Mouse (Mus musculus): ENCODE measurements around the gene Ncstn. TPM values are rescaled to one million over a fixed set of nuclear protein-coding genes. Genes with fewer than 3 reads are reported as not detected.

Gene Ncstn
- polyA plus RNA-seq (2016; fragmentation: Nextera tagmentation; extraction: Ambion mirVana) = 83.4 and 95.9 TPM in 2 replicates

DNA sequence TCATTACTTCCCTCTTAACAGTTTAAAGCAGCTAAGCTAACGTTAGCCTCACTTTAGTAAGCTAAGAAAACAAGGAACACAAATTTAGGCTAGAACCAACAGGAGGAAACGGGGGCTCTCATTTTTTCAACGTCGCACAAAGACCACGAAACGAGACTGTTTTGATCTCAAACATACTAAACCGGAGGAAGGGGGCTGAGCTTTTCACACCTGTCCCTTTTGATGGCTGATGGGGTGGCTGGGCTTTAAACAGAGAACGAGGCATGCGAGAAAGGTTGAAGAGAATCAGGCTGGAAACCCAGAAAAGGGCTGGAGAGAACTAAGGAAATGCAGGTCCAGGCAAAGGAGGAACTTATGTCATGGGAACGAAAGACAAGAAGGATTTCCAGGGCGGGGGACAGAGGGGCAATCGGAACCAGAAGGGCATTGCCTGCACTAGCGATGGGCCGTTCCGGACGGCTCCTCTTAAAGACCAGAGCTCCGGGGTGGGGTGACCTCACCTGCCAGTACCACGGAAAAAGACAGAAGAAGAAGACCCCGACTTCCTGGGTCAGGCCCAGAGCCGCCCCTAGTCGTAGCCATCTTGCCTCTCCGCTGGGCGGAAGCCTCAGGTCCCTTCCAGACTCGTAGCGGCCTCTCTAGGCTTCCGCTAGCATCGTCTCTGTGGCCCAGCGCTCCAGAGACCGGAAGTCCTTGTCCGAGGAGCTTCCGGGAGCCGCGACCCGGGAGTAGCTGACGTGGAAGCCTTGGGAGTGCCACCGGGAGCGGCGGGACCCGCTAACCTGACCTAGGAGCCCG, at the start of gene Ncstn, which contains the start of gene Copa:
Gene Ncstn (minus strand): TSS at position 695 of the 798 bp plus-strand sequence.
Gene Copa (plus strand): TSS at position 429 of the 798 bp plus-strand sequence.
- under 1% methylated on average over 40 of the region's 40 CpGs for WGBS

DNA sequence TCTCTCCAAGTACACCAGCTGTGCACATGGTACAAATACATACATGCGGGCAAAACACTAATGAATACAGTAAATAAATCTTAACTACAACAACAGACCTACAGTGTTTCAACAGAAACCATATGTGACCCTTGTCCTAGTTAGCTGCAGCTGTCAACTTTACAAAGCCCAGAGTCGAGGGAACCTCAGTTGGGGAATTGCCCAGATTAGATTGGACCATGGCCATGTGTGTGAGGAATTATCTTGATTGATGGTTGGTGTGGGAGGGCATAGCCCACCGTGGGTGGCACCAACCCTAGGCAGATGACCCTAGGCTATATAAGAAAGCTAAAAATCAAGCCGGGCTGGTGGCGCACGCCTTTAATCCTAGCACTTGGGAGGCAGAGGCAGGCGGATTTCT, 49.7 kb upstream of the Ncstn start:
- no peak for DNase-seq (ENCODE audit: low spot score)
- H3K27ac ChIP-seq = no peak overlapping the region
- no peaks in the 10 kb centered on the region for H3K9me3 ChIP-seq (replicated peaks)
- H3K36me3 ChIP-seq = peaks cover 86% of the 10 kb centered on the region
- WGBS = 77% methylated on average over 7 of the region's 7 CpGs
- H3K27me3 ChIP-seq (ENCODE audit: low read depth, poor library complexity, severe bottlenecking) = no peaks in the 10 kb centered on the region
- H3K4me3 ChIP-seq = no peak overlapping the region
- H3K4me1 ChIP-seq = peaks cover 11% of the 10 kb centered on the region

More for the DNA sequence above, at the start of gene Ncstn, which contains the start of gene Copa:
- H3K36me3 ChIP-seq = peaks cover 36% of the 10 kb centered on the region
- peak within 1 kb of the TSS; percentile 89 for H3K27ac ChIP-seq
- no peaks in the 10 kb centered on the region for H3K9me3 ChIP-seq (replicated peaks)
- DNase-seq (ENCODE audit: low spot score) = peak; percentile 95
- H3K27me3 ChIP-seq (ENCODE audit: low read depth, poor library complexity, severe bottlenecking) = no peaks in the 10 kb centered on the region
- peak within 1 kb of the TSS; percentile 88 for H3K4me3 ChIP-seq
- H3K4me1 ChIP-seq = peaks cover 16% of the 10 kb centered on the region

DNA sequence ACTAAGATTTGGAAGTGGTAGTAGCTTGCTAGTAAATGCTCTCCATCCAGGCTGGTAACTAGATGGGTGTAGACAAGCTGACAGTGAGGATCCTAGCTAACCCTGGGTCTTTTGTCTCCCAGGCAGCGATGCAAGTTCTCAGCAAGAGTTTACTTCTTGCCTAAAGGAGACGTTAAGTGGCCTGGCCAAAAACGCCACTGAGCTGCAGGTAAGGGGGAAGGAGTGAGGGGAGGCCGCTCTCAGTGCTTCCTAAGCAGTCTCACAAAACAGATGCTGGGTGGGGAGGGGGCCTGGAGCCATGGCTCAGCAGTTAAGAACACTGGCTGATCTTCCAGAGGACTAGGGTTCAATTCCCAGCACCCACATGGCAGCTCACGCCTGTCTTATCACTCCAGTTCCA, 47.2 kb upstream of the Ncstn start:
- no peak overlapping the region for H3K27ac ChIP-seq
- peaks cover 65% of the 10 kb centered on the region for H3K36me3 ChIP-seq
- H3K4me3 ChIP-seq = no peak overlapping the region
- no peak for DNase-seq (ENCODE audit: low spot score)
- H3K27me3 ChIP-seq (ENCODE audit: low read depth, poor library complexity, severe bottlenecking) = no peaks in the 10 kb centered on the region
- H3K9me3 ChIP-seq (replicated peaks) = no peaks in the 10 kb centered on the region
- H3K4me1 ChIP-seq = peaks cover 13% of the 10 kb centered on the region
- 93% methylated on average over 5 of the region's 5 CpGs for WGBS

DNA sequence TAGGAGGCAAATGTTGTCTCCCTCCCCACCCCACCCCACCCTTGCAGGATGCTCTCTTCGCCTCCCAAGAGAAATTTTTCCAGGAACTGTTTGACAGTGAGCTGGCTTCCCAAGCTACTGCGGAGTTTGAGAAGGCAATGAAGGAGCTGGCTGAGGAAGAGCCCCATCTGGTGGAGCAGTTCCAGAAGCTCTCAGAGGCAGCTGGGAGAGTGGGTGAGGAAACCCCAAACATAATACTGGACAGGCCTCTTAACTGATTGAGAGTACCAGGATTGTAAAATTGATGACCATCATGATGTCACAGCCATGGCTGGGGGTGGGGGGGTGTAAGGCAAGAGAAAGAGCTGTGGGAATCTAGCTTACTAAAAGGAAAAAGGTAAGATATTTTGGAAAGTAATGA, 46.5 kb upstream of the Ncstn start:
- Histone ChIP-seq H3K27ac (no peak overlapping the region), H3K4me1 (peaks cover 13% of the 10 kb centered on the region), H3K36me3 (peaks cover 58% of the 10 kb centered on the region), H3K27me3 (ENCODE audit: low read depth, poor library complexity, severe bottlenecking) (no peaks in the 10 kb centered on the region), H3K4me3 (no peak overlapping the region), H3K9me3 (replicated peaks) (no peaks in the 10 kb centered on the region)
- DNase-seq (ENCODE audit: low spot score) = no peak
- 84% methylated on average over 2 of the region's 2 CpGs for WGBS

DNA sequence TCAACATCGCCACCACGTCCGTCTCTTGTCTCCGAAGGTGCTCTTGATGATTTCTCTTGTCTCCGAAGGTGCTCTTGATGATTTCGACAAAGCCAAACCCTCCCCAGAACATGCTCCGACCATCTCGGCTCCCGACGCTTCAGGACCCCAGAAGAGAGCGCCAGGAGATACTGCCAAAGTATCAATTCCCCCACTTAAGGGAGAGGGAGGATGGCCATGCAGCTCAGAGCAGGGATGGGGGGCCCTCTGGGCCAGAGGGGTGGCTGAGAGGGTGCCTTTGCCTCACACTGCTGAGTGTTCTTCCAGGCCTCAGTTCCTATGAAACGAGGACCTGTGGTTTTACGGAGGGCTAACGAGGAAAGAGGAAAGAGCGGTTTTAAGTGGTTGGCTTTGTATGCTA, 46.0 kb upstream of the Ncstn start:
- Histone ChIP-seq H3K27me3 (ENCODE audit: low read depth, poor library complexity, severe bottlenecking) (no peaks in the 10 kb centered on the region), H3K36me3 (peaks cover 56% of the 10 kb centered on the region), H3K4me1 (peaks cover 13% of the 10 kb centered on the region), H3K4me3 (no peak overlapping the region), H3K9me3 (replicated peaks) (no peaks in the 10 kb centered on the region), H3K27ac (no peak overlapping the region)
- no peak for DNase-seq (ENCODE audit: low spot score)
- WGBS = 91% methylated on average over 15 of the region's 15 CpGs

DNA sequence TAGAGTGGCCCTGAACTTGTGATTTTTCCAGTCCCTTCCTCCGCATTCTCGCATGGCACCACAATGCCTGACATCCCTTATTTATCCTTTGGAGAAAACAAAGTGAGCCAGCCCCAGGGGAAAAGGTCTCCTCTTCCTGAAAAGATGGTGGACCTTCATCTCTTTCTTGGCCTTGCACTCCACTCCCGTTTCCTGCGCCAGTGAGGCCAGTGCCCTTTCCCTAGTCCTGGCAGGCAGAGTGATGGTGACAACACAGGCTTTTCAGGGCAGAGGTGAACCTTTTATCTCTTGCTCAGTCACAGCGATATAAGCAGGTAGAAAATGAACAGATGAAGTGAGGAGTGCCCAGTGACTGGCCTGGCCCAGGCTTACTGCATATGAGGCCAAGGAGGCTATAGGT, 44.9 kb upstream of the Ncstn start:
- H3K4me3 ChIP-seq = peak overlapping the region; percentile 86
- no peaks in the 10 kb centered on the region for H3K27me3 ChIP-seq (ENCODE audit: low read depth, poor library complexity, severe bottlenecking)
- peaks cover 56% of the 10 kb centered on the region for H3K36me3 ChIP-seq
- 48% methylated on average over 5 of the region's 5 CpGs for WGBS
- peak overlapping the region; percentile 91 for H3K27ac ChIP-seq
- peaks cover 13% of the 10 kb centered on the region for H3K4me1 ChIP-seq
- DNase-seq (ENCODE audit: low spot score) = no peak
- H3K9me3 ChIP-seq (replicated peaks) = no peaks in the 10 kb centered on the region

DNA sequence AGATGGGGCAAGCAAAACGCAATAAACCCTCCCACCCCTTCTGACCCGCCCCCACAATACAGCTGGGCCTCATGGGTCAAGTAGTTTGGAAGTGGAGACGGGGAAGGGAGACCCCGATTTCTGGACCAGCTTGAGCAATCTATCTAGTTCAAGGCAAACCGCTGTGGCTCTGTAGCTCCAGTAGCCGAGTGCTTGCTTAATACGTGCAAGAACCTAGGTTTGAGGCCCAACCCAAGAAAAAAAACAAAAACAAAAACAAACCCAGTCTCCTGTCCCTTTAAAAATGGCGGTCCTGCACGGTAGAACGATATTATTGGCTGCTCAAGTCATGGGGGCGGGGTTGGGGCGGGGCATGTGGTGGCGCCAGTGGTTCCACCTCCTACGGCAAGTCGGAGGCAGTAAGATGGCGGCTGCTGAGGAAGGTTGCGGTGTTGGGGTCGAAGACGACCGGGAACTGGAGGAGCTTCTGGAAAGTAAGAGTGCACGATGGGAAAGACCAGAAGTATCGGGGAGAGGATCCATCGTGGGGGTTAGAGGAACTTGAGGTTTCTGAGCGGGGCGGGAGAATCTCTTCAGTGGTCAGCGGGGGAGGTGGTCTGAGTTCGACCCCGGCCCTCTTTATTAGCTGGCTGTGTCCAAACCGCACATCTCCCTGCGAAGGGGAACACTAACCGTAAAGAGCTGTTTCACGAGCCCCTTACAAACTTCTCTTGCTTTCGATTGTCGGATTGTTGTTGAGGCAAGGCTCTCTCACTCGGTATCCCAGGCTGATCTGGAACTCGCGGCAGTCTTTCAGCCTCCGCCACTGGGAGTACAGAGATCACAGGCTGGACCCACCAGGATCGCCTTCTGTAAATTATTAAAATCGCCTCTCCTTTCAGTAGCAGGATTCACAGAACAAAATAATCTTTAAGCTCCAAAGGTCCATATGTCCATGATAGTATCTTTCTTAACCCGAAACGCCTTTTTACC, 44.1 kb upstream of the Ncstn start, which contains the start of gene Pex19:
Gene Pex19 (plus strand): TSS at position 380 of the 972 bp plus-strand sequence.
- Histone ChIP-seq H3K27ac (peak within 1 kb of the TSS; percentile 91), H3K4me3 (peak within 1 kb of the TSS; percentile 86), H3K4me1 (peaks cover 13% of the 10 kb centered on the region), H3K9me3 (replicated peaks) (no peaks in the 10 kb centered on the region), H3K27me3 (ENCODE audit: low read depth, poor library complexity, severe bottlenecking) (no peaks in the 10 kb centered on the region), H3K36me3 (peaks cover 56% of the 10 kb centered on the region)
- WGBS = under 1% methylated on average over 42 of the region's 42 CpGs
- DNase-seq (ENCODE audit: low spot score) = peak; percentile 96

DNA sequence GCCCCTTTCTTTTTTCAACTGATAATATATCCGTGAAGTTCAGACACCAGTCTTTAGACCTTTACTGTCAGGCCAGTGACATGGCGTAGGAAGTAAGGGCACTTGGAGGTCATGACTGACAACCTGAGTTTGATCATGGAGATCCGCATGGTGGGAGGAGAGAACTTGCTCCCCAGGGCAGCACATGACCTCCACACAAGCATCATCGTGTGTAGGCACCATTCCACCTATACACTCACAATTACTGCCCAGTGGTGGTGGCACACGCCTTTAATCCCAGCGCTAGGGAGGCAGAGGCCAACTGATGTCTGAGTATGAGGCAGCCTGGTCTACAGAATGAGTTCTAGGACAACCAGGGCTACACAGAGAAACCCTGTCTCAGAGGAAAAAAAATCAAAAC, 42.0 kb upstream of the Ncstn start:
- Histone ChIP-seq H3K36me3 (peaks cover 57% of the 10 kb centered on the region), H3K4me1 (peaks cover 13% of the 10 kb centered on the region), H3K9me3 (replicated peaks) (no peaks in the 10 kb centered on the region), H3K4me3 (no peak overlapping the region), H3K27ac (no peak overlapping the region), H3K27me3 (ENCODE audit: low read depth, poor library complexity, severe bottlenecking) (no peaks in the 10 kb centered on the region)
- DNase-seq (ENCODE audit: low spot score) = no peak
- WGBS = 82% methylated on average over 6 of the region's 6 CpGs

DNA sequence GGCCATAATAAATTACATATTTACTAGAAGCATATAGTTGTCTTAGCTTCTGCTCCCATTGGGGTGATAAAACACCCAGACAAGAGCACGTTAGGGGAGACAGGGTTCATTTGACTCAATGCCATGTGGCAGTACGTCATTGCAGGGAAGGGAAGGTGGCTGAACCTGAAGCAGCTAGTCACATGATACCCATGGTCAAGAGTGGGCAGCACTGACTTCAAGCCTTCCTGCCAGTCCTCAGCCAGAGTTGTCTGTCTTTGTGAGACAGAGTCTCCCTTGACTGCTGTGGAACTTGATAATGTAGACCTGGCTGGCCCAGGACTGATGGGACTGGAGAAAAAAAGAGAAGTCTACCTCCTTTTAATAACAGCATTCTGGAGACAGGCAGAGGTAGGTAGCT, 40.1 kb upstream of the Ncstn start:
- peaks cover 62% of the 10 kb centered on the region for H3K36me3 ChIP-seq
- H3K4me3 ChIP-seq = no peak overlapping the region
- no peaks in the 10 kb centered on the region for H3K9me3 ChIP-seq (replicated peaks)
- WGBS = 84% methylated on average over 2 of the region's 2 CpGs
- H3K27me3 ChIP-seq (ENCODE audit: low read depth, poor library complexity, severe bottlenecking) = no peaks in the 10 kb centered on the region
- H3K27ac ChIP-seq = no peak overlapping the region
- H3K4me1 ChIP-seq = peaks cover 5% of the 10 kb centered on the region
- DNase-seq (ENCODE audit: low spot score) = no peak

DNA sequence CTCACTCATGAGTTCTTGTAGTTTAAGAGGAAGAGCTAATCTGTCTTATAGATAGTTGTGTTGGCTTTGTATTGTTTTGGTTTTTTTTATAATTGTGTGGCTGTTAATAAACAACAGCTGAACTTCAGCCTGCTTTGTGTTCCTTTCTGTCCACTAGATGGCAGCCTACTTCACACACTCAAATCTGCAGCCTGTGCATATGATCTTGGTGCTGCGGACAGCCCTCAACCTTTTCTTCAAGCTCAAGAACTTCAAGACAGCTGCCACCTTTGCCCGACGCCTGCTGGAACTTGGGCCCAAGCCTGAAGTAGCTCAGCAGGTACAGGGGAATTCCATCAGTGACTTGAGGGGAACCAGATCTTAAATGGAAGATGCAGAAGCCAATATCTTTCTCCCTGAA, 37.1 kb upstream of the Ncstn start:
- H3K36me3 ChIP-seq = peaks cover 91% of the 10 kb centered on the region

DNA sequence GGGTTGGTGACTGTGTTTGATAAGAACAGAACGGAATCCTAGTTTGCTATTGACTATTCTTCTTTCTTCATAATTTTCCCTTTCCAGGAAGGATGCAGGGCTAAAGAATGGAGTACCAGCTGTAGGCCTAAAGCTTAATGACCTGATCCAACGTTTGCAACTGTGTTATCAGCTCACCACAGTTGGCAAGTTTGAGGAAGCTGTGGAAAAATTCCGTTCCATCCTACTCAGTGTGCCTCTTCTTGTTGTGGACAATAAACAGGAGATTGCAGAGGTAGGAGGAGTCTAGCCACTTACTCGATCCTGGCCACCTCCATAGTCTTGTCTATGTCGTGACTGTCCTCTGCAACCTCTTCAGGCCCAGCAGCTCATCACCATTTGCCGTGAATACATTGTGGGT, 36.5 kb upstream of the Ncstn start:
- Histone ChIP-seq H3K27ac (no peak overlapping the region), H3K36me3 (peaks cover 97% of the 10 kb centered on the region), H3K27me3 (ENCODE audit: low read depth, poor library complexity, severe bottlenecking) (no peaks in the 10 kb centered on the region), H3K9me3 (replicated peaks) (no peaks in the 10 kb centered on the region), H3K4me1 (no peaks in the 10 kb centered on the region), H3K4me3 (no peak overlapping the region)
- WGBS = 86% methylated on average over 6 of the region's 6 CpGs
- DNase-seq (ENCODE audit: low spot score) = no peak

More for the DNA sequence above, 37.1 kb upstream of the Ncstn start:
- Histone ChIP-seq H3K4me1 (no peaks in the 10 kb centered on the region), H3K27me3 (ENCODE audit: low read depth, poor library complexity, severe bottlenecking) (no peaks in the 10 kb centered on the region), H3K9me3 (replicated peaks) (no peaks in the 10 kb centered on the region), H3K27ac (no peak overlapping the region), H3K4me3 (no peak overlapping the region)
- 69% methylated on average over 3 of the region's 3 CpGs for WGBS
- DNase-seq (ENCODE audit: low spot score) = no peak

DNA sequence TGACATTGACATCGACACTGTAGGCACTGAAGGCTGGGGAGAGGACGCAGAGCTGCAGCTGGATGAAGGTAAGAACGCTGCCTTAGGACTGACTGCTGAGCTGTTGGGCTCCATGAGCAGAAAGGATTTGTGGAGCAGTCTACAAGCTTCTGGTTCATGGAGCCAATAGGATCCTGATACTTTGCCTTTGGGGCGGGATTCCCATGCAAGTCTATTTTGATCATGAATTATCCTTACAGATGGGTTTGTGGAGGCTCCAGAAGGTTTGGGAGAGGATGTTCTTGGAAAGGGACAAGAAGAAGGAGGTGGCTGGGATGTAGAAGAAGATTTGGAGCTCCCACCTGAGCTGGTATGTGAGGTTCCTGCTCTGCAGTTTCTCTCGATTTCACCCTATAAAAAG, 34.4 kb upstream of the Ncstn start:
- WGBS = 96% methylated on average over 5 of the region's 5 CpGs
- no peak overlapping the region for H3K4me3 ChIP-seq
- no peak for DNase-seq (ENCODE audit: low spot score)
- H3K9me3 ChIP-seq (replicated peaks) = no peaks in the 10 kb centered on the region
- H3K27ac ChIP-seq = no peak overlapping the region
- no peaks in the 10 kb centered on the region for H3K4me1 ChIP-seq
- peaks cover 100% of the 10 kb centered on the region for H3K36me3 ChIP-seq
- H3K27me3 ChIP-seq (ENCODE audit: low read depth, poor library complexity, severe bottlenecking) = no peaks in the 10 kb centered on the region
